18 mouse cellular contexts compared by ENCODE assay signal in genomic region chr8:120129547-120129946, GRCm38 (mm10). TPM values are rescaled to one million over a fixed set of nuclear protein-coding genes. Genes with fewer than 3 reads are reported as not detected.
DNase-seq lines count a peak whose midpoint lies in the region; ATAC-seq and TF ChIP-seq lines count a peak whose summit lies in the region.
"Had no signal": no experiment of that assay in that cellular context is flagged by ENCODE, and none has a peak within 500 bp of the region (broad histone marks: within the 10 kb centered on the region; RNA-seq: fewer than 3 reads in every experiment).

No protein-coding gene starts in this region.

- H3K9me3 ChIP-seq in forebrain, embryonic 12.5 days, result 0 out of 2 replicates have a peak, but pooled peaks cover 3% of the 10 kb centered on the region
- H3K9me3 ChIP-seq in forebrain, embryonic 15.5 days, result no peaks in the 10 kb centered on the region
- no peaks in the 10 kb centered on the region for H3K9me3 ChIP-seq in kidney, embryonic 15.5 days (replicated peaks)
- no peaks in the 10 kb centered on the region for H3K9me3 ChIP-seq in forebrain, embryonic 14.5 days (replicated peaks; ENCODE audit: control insufficient read depth, low read length)
- H3K9me3 ChIP-seq: hindbrain, embryonic 15.5 days had no signal

- no peak overlapping the region for H3K9ac ChIP-seq in forebrain, embryonic 12.5 days
- H3K9ac ChIP-seq in forebrain, embryonic 15.5 days (replicated peaks), result no peak overlapping the region
- no peak overlapping the region for H3K9ac ChIP-seq in kidney, embryonic 15.5 days
- no peak overlapping the region for H3K9ac ChIP-seq in forebrain, embryonic 14.5 days (ENCODE audit: low read length)
- H3K9ac ChIP-seq: hindbrain, embryonic 15.5 days had no signal

- H3K27me3 ChIP-seq in forebrain, embryonic 12.5 days, result peaks cover 13% of the 10 kb centered on the region; the same call in 1 of the 2 replicates
- no peaks in the 10 kb centered on the region for H3K27me3 ChIP-seq in forebrain, embryonic 15.5 days
- H3K27me3 ChIP-seq in kidney, embryonic 15.5 days, result no peaks in the 10 kb centered on the region
- no peaks in the 10 kb centered on the region for H3K27me3 ChIP-seq in kidney, adult 2 months (replicated peaks; ENCODE audit: control insufficient read depth, insufficient read depth, low read length)
- no peaks in the 10 kb centered on the region for H3K27me3 ChIP-seq in forebrain, embryonic 14.5 days (replicated peaks; ENCODE audit: control insufficient read depth, insufficient read depth, low read length)
- H3K27me3 ChIP-seq: hindbrain, embryonic 15.5 days had no signal

- no peaks in the 10 kb centered on the region for H3K36me3 ChIP-seq in forebrain, embryonic 12.5 days (replicated peaks)
- no peaks in the 10 kb centered on the region for H3K36me3 ChIP-seq in forebrain, embryonic 15.5 days
- no peaks in the 10 kb centered on the region for H3K36me3 ChIP-seq in kidney, embryonic 15.5 days
- H3K36me3 ChIP-seq in kidney, adult 2 months (ENCODE audit: control insufficient read depth, insufficient read depth, low read length), result no peaks in the 10 kb centered on the region
- H3K36me3 ChIP-seq in forebrain, embryonic 14.5 days (ENCODE audit: control insufficient read depth, insufficient read depth, low read length), result no peaks in the 10 kb centered on the region
- H3K36me3 ChIP-seq: hindbrain, embryonic 15.5 days had no signal

- DNase-seq in kidney, adult 2 months, result no peak
- DNase-seq in brain, embryonic 14.5 days (ENCODE audit: low read depth), result peak; percentile 80
- DNase-seq in forebrain, embryonic 14.5 days (ENCODE audit: low spot score), result peak; percentile 43
- DNase-seq in frontal cortex, postnatal 36 days (ENCODE audit: low spot score in 2 of 2), result no peak
- DNase-seq in urinary bladder, adult 18-20 months (ENCODE audit: low spot score in 2 of 2), result no peak
- DNase-seq: B cell, adult 2 months; cerebellum, adult 11-12 months; gastrocnemius, postnatal 14 days; kidney, adult 8-10 months; layer of hippocampus, postnatal 36 days; right cerebral cortex, postnatal 14 days had no signal

- no peak for ATAC-seq in forebrain, embryonic 12.5 days (ENCODE audit: low FRiP score)
- no peak for ATAC-seq in forebrain, embryonic 15.5 days (replicated peaks)
- no peak for ATAC-seq in kidney, embryonic 15.5 days (replicated peaks; ENCODE audit: low FRiP score)
- peak; percentile 54 for ATAC-seq in forebrain, embryonic 14.5 days
- ATAC-seq: lung, postnatal 0 days had no signal

- peaks cover 37% of the 10 kb centered on the region for H3K4me1 ChIP-seq in forebrain, embryonic 12.5 days
- peaks cover 17% of the 10 kb centered on the region for H3K4me1 ChIP-seq in forebrain, embryonic 15.5 days
- peaks cover 39% of the 10 kb centered on the region for H3K4me1 ChIP-seq in kidney, embryonic 15.5 days
- no peaks in the 10 kb centered on the region for H3K4me1 ChIP-seq in kidney, adult 2 months (ENCODE audit: control insufficient read depth, insufficient read depth, low read length)
- H3K4me1 ChIP-seq in forebrain, embryonic 14.5 days (ENCODE audit: control insufficient read depth, insufficient read depth, low read length), result 0 out of 2 replicates have a peak, but pooled peaks cover 5% of the 10 kb centered on the region

- TF ChIP-seq POLR2A in kidney, adult 2 months (IDR thresholded peaks at IDR 0.05; ENCODE audit: low read depth, low read length), result no peak
- TF ChIP-seq POLR2A in brain, embryonic 14.5 days (IDR thresholded peaks at IDR 0.05; ENCODE audit: borderline replicate concordance, extremely low read depth, insufficient read depth, insufficient read length, poor library complexity, severe bottlenecking), result no peak

- no peak for TF ChIP-seq CTCF in kidney, adult 2 months (conservative IDR thresholded peaks at IDR 0.05; ENCODE audit: insufficient read depth, insufficient read length, low read depth, low read length)
- no peak for TF ChIP-seq CTCF in brain, embryonic 14.5 days (IDR thresholded peaks at IDR 0.05; ENCODE audit: borderline replicate concordance, extremely low read depth, insufficient read depth, insufficient read length)

- H3K4me3 ChIP-seq in forebrain, embryonic 12.5 days (replicated peaks), result no peak overlapping the region
- no peak overlapping the region for H3K4me3 ChIP-seq in forebrain, embryonic 15.5 days
- no peak overlapping the region for H3K4me3 ChIP-seq in kidney, embryonic 15.5 days (replicated peaks)
- no peak overlapping the region for H3K4me3 ChIP-seq in kidney, adult 2 months (ENCODE audit: insufficient read depth, low read depth, low read length)
- no peak overlapping the region for H3K4me3 ChIP-seq in forebrain, embryonic 14.5 days (ENCODE audit: low read depth, low read length)
- H3K4me3 ChIP-seq: hindbrain, embryonic 15.5 days had no signal

- no peak overlapping the region for H3K4me2 ChIP-seq in forebrain, embryonic 12.5 days
- H3K4me2 ChIP-seq in forebrain, embryonic 15.5 days (replicated peaks), result no peak overlapping the region
- no peak overlapping the region for H3K4me2 ChIP-seq in kidney, embryonic 15.5 days
- H3K4me2 ChIP-seq in forebrain, embryonic 14.5 days (ENCODE audit: low read length), result no peak overlapping the region
- H3K4me2 ChIP-seq: heart, embryonic 11.5 days; hindbrain, embryonic 15.5 days; liver, embryonic 11.5 days had no signal

- peak overlapping the region; percentile 5; the same call in 1 of the 2 replicates for H3K27ac ChIP-seq in forebrain, embryonic 12.5 days
- no peak overlapping the region for H3K27ac ChIP-seq in forebrain, embryonic 15.5 days (replicated peaks)
- H3K27ac ChIP-seq in kidney, embryonic 15.5 days, result 0 out of 2 replicates have a peak overlapping the region, but pooled peaks have one; percentile 18
- H3K27ac ChIP-seq in kidney, adult 2 months (ENCODE audit: insufficient read depth, low read depth, low read length), result no peak overlapping the region
- H3K27ac ChIP-seq in forebrain, embryonic 14.5 days (ENCODE audit: low read depth, low read length), result no peak overlapping the region
- H3K27ac ChIP-seq: hindbrain, embryonic 15.5 days had no signal

- 33% methylated on average over 4 of the region's 4 CpGs for WGBS in forebrain, embryonic 12.5 days
- 39% methylated on average over 4 of the region's 4 CpGs for WGBS in forebrain, embryonic 15.5 days
- WGBS in kidney, embryonic 15.5 days, result 60% methylated on average over 4 of the region's 4 CpGs
- 70% methylated on average over 4 of the region's 4 CpGs for WGBS in kidney, adult 2 months
- 46% methylated on average over 4 of the region's 4 CpGs for WGBS in forebrain, embryonic 14.5 days

RNA-seq across cellular contexts. Expression of gene 6430548M08Rik, which starts 15.6 kb away (rescaled TPM):
- 12.9 and 14.1 TPM in 2 replicates for polyA plus RNA-seq in forebrain, embryonic 12.5 days (2016; fragmentation: Nextera tagmentation; extraction: Ambion mirVana)
- polyA plus RNA-seq in forebrain, embryonic 15.5 days (2015; fragmentation: Nextera tagmentation; extraction: Ambion mirVana), result 23.1 and 30.0 TPM in 2 replicates
- polyA plus RNA-seq in kidney, embryonic 15.5 days (2015; fragmentation: Nextera tagmentation; extraction: Ambion mirVana), result 5.8 and 6.1 TPM in 2 replicates
- polyA plus RNA-seq in kidney, adult 2 months (2012; rRNA removed), result 8.4 and 8.8 TPM in 2 replicates
- polyA plus RNA-seq in brain, embryonic 14.5 days (2012; rRNA removed), result 23.5 and 32.6 TPM in 2 replicates
- 20.4 and 30.1 TPM in 2 replicates for polyA plus RNA-seq in forebrain, embryonic 14.5 days (2014; fragmentation: Nextera tagmentation; extraction: Ambion mirVana)

RNA-seq across cellular contexts. Expression of gene Zdhhc7, which starts 28.3 kb away (rescaled TPM):
- 30.4 and 31.0 TPM in 2 replicates for polyA plus RNA-seq in forebrain, embryonic 12.5 days (2016; fragmentation: Nextera tagmentation; extraction: Ambion mirVana)
- polyA plus RNA-seq in forebrain, embryonic 15.5 days (2015; fragmentation: Nextera tagmentation; extraction: Ambion mirVana), result 30.9 and 34.5 TPM in 2 replicates
- 31.9 and 34.3 TPM in 2 replicates for polyA plus RNA-seq in kidney, embryonic 15.5 days (2015; fragmentation: Nextera tagmentation; extraction: Ambion mirVana)
- polyA plus RNA-seq in kidney, adult 2 months (2012; rRNA removed), result 58.7 and 68.2 TPM in 2 replicates
- polyA plus RNA-seq in brain, embryonic 14.5 days (2012; rRNA removed), result 35.1 and 36.6 TPM in 2 replicates
- polyA plus RNA-seq in forebrain, embryonic 14.5 days (2014; fragmentation: Nextera tagmentation; extraction: Ambion mirVana), result 19.5 and 21.8 TPM in 2 replicates

RNA-seq across cellular contexts. Expression of gene Fam92b, which starts 47.7 kb away (rescaled TPM):
- polyA plus RNA-seq in forebrain, embryonic 12.5 days (2016; fragmentation: Nextera tagmentation; extraction: Ambion mirVana), result 2.5 and 3.2 TPM in 2 replicates
- polyA plus RNA-seq in forebrain, embryonic 15.5 days (2015; fragmentation: Nextera tagmentation; extraction: Ambion mirVana), result 0.88 and 1.2 TPM in 2 replicates
- polyA plus RNA-seq in kidney, embryonic 15.5 days (2015; fragmentation: Nextera tagmentation; extraction: Ambion mirVana), result 0.13 TPM in 1 of 2 replicates, not detected in the other
- polyA plus RNA-seq in kidney, adult 2 months (2012; rRNA removed), result not detected in 2 replicates
- polyA plus RNA-seq in brain, embryonic 14.5 days (2012; rRNA removed), result 1.3 and 1.7 TPM in 2 replicates
- polyA plus RNA-seq in forebrain, embryonic 14.5 days (2014; fragmentation: Nextera tagmentation; extraction: Ambion mirVana), result 2.3 and 2.4 TPM in 2 replicates
- polyA plus RNA-seq: heart, embryonic 11.5 days had no signal

Comparison
In these comparisons a context has a peak if more than half of its experiments do, and no peak if none do; other contexts are left out.
1. H3K27ac ChIP-seq: peak in forebrain, embryonic 12.5 days (single experiment) and kidney, embryonic 15.5 days (single experiment); none in forebrain, embryonic 15.5 days (single experiment), kidney, adult 2 months (single experiment) and forebrain, embryonic 14.5 days (single experiment).
2. DNase-seq: peak in brain, embryonic 14.5 days (single experiment) and forebrain, embryonic 14.5 days (single experiment); none in kidney, adult 2 months (single experiment), frontal cortex, postnatal 36 days (0 of 2) and urinary bladder, adult 18-20 months (0 of 2).